Mouse (Mus musculus): Measurements from ENCODE around the gene Calml3. TPM values are rescaled to one million over a fixed set of nuclear protein-coding genes. Genes with fewer than 3 reads are reported as not detected.

Gene Calml3
- polyA plus RNA-seq, 1 experiment from 2014 or later = 0.76 TPM

GRCm38 (mm10) chr13:3753291-3753690, 50.8 kb downstream of the Calml3 start:
- Histone ChIP-seq H3K36me3 (ENCODE audit: insufficient read depth, low read length) (no peaks in the 10 kb centered on the region), H3K9me3 (ENCODE audit: low read length) (no peaks in the 10 kb centered on the region), H3K4me2 (replicated peaks; ENCODE audit: low read depth, low read length) (no peak overlapping the region), H3K27me3 (ENCODE audit: insufficient read depth, low read length) (no peaks in the 10 kb centered on the region), H3K27ac (ENCODE audit: low read length) (no peak overlapping the region), H3K4me3 (ENCODE audit: low read length) (no peak overlapping the region), H3K4me1 (ENCODE audit: insufficient read depth, low read length) (0 out of 2 replicates have a peak, but pooled peaks cover 14% of the 10 kb centered on the region), H3K9ac (replicated peaks; ENCODE audit: low read length) (no peak overlapping the region)
- WGBS = 86% methylated on average over 2 of the region's 2 CpGs
- ATAC-seq (ENCODE audit: low FRiP score, low TSS enrichment) = no peak

Other genes starting within 250 kb of the Calml3 start
- 12.7 and 15.5 TPM in 2 replicates for gene Fam208b, start 193.2 kb downstream of the Calml3 start, polyA plus RNA-seq (2015; fragmentation: Nextera tagmentation; extraction: Ambion mirVana)
- 16.0 and 19.8 TPM in 2 replicates for gene Asb13, start 170.3 kb downstream of the Calml3 start, polyA plus RNA-seq (2015; fragmentation: Nextera tagmentation; extraction: Ambion mirVana)
- not detected in 2 replicates for gene Calm4, start 33.4 kb upstream of the Calml3 start, polyA plus RNA-seq (2015; fragmentation: Nextera tagmentation; extraction: Ambion mirVana)
- gene Calm5, start 49.9 kb upstream of the Calml3 start, polyA plus RNA-seq (2015; fragmentation: Nextera tagmentation; extraction: Ambion mirVana) = not detected in 2 replicates
- gene Net1, start 113.9 kb upstream of the Calml3 start, polyA plus RNA-seq (2015; fragmentation: Nextera tagmentation; extraction: Ambion mirVana) = 56.8 and 60.9 TPM in 2 replicates
- not detected in 2 replicates for gene Tubal3, start 114.0 kb upstream of the Calml3 start, polyA plus RNA-seq (2015; fragmentation: Nextera tagmentation; extraction: Ambion mirVana)
- not detected in 2 replicates for gene Ucn3, start 141.0 kb upstream of the Calml3 start, polyA plus RNA-seq (2015; fragmentation: Nextera tagmentation; extraction: Ambion mirVana)
- gene Akr1c14, start 244.7 kb upstream of the Calml3 start, polyA plus RNA-seq (2015; fragmentation: Nextera tagmentation; extraction: Ambion mirVana) = 1.6 and 1.8 TPM in 2 replicates